Mouse (Mus musculus): ENCODE measurements at regions not wholly inside any gene's neighbourhood (a gene's known extent, or its start where the extent isn't known, plus 50 kb on each side); places are given as distances from the start of the nearest gene placed in this dataset.
A peak's percentile ranks its signal among the peaks of the same experiment; 100 is the strongest.

GRCm38 (mm10) chr14:40758441-40758840, 134.6 kb downstream of the Sh2d4b start:
- ATAC-seq: no peak

GRCm38 (mm10) chr14:40740541-40740940, 152.5 kb downstream of the Sh2d4b start:
- no peak for ATAC-seq

DNA sequence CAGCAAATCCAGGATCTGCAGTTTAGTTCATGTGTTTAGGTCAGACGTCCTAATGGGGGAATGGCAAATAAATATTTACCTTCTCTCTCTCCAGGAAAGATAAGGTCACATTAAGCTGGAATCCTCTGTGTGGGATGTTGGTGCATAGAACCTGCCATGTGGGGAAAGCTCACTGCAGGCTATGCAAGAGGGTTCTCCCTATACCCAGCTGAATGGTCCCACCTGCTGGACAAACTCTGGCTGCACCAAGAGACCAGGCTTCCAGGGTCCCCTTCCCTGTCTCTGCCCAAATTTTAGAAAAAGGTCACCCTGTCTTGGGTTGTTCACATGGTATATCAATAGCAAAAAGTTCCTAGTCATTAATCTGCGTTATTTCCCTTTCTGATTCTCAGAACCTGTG, 161.2 kb downstream of the Sh2d4b start:
- no peak for ATAC-seq

DNA sequence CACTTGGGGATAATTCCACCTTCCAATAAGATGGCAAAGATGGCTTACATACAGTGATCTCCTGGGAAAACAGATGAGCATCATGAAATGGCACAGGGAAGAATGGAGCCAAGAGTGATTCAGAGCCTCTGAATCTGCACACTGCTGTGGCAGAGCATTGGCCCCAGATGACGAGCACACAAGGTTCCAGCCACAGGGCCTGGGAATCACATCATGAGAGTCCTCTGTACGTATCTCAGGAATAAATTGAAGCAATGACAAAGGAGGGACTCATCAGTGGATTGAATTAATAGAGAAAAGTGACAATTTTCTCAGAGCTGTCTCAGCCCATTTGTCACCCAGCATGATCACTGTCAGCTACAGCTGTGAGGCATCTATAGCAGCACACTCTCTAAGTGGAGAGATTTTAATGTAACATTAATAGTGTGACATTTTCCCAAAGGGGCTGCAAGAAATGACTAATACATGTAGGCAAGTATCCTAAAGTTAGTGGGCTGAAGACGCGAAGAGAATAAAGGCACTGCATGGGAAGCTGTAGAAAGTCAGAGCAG, 184.0 kb downstream of the Sh2d4b start:
- no peak for ATAC-seq

DNA sequence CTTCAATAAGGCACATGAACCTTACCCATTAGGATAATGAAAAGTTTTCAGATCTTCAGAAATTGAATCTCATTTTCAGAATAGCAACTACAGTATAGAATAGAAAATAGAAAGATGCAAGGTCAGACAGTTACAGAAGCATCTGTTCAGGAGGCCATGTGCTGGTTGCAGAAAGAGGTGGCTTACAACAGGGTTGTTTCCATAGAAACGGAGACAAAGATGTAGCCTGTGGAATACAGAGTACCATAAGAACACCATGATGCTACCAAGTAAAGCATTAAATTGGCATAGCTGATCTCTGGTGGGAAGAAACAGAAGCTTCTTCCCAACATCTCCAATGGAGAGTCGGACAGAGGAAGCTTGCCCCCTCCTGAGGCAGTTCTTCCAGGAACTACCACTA, 185.6 kb downstream of the Sh2d4b start:
- ATAC-seq: no peak

GRCm38 (mm10) chr14:40703451-40703850, 189.6 kb downstream of the Sh2d4b start:
- no peak for ATAC-seq

DNA sequence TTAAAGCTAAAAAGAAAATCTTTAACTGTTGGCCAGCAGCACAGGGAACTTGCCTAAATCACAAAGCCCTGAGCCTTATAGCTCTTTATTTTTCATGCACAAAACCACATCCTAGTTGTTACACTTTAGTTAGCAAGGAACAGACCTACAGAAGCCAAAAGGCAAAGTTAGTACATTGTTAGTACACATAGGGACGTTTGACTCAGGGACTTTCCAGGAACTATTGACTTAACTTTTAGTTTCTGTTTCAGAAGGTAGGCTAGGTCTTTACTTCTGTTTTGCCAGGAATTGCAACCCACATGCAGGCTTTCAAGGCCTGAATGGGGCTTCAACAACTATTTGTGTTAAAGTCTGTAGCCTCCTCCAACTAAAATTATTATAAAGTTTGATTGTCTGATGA, 211.4 kb downstream of the Sh2d4b start:
- peak; percentile 86 for ATAC-seq

DNA sequence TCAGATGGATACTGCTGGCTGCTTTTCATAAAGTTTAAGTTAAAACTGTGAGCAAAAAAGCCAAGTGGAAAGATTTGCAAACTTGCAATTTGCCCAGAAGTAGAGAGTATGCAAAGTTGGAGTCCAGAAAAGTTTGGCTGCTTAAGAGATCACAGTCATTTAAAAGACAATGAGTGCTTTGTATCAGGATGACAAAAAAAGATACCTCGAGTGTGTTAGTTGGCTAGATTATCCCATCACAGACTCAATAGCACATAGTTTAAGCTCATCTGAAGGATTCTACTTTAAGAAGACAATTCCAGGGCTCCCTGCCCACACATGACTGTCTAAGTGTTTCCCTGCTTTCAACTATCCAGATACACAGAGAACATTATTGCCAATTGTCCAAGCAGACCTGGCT, 239.5 kb downstream of the Sh2d4b start:
- ATAC-seq: no peak

All from inflammation-experienced regulatory T-cells, adult 6 months (primary cell).